Mouse (Mus musculus) brain, embryonic 14.5 days (tissue): ENCODE data around the gene Aida.

Source experiments
- CTCF ChIP-seq: fragments of 200-500 bp; IDR thresholded peaks from 2 replicates; pipeline ENCODE4 v1.5.1; 2012; ENCODE audit warnings: inconsistent platforms, mild to moderate bottlenecking, moderate library complexity, borderline replicate concordance; ENCODE audit not compliant: insufficient read depth, insufficient read length; ENCODE audit errors: extremely low read depth
- POLR2A ChIP-seq: fragments of 200-500 bp; IDR thresholded peaks from 2 replicates; pipeline ENCODE4 v1.6.1; 2012; ENCODE audit warnings: mild to moderate bottlenecking, inconsistent platforms, borderline replicate concordance; ENCODE audit not compliant: poor library complexity, insufficient read depth, insufficient read length, severe bottlenecking; ENCODE audit errors: extremely low read depth

- TF ChIP-seq CTCF = no peak
- TF ChIP-seq POLR2A = no peak
Observed at GRCm38 (mm10) chr1:183362301-183362700, 65.9 kb downstream of the Aida start.
